Mouse (Mus musculus): ENCODE results near the gene Lrg1.

Lrg1 gene

DNA sequence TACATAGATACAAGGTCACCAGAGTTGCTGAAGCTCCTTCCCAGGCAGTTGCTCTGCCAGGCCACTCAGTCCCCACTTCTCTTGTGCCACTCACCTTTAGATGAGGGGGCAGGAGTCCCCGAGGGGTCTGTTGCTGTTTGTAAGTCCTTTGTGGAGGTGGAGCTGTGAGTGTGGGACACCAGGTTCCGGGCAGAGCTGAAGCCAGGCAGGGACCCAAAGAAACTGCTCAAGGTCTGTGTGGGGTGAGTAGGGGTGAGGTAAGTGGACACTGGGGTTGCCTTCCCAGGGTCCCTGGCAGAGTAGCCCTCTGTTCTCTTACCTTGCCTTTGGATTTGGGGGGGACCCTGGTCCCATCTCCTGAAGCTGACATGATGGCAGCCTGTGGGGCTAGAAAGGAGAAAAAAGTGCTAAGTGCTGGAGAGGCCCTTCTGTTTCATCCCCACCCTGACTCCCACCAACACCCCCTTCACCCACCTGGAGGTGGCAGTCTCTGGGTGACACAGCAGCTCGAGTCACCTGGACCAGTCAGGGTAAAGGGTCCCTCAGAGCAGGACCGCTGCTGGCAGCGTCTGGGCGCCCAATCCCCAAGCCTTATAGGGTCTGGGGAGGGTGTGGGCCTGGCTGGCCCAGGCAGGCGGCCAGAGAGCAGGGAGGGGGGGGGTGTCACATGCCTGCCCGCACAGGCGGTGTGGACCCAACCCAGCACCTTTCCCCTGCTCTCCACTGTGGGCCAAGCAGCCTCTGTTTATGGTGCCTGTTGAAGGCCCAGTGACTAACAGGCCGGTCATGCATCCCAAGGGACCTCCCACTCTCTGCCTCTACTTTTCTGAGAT is 12.4 kb downstream of the Lrg1 start, which contains the start of gene Plin4:
Plin4 (minus strand) TSS at position 585 of the 833 bp plus-strand sequence.
- in situ Hi-C loops (cut with MboI, MseI) = loop anchor here (10.0 kb wide), 1 partner anchor 275 kb away; no protein-coding TSS in a partner anchor

- in situ Hi-C loops (cut with MboI, MseI) = loop anchor here (10.0 kb wide), 1 partner anchor 276 kb away; no protein-coding TSS in a partner anchor
These were observed 13.3 kb downstream of the Lrg1 start for GRCm38 (mm10) chr17:56108334-56109044.

GRCm38 (mm10) chr17:56107736-56108135 is 14.1 kb downstream of the Lrg1 start:
- in situ Hi-C loops (cut with MboI, MseI) = loop anchor here (10.0 kb wide), 1 partner anchor 277 kb away; no protein-coding TSS in a partner anchor

GRCm38 (mm10) chr17:56106981-56107380 is 14.8 kb downstream of the Lrg1 start:
- in situ Hi-C loops (cut with MboI, MseI) = loop anchor here (10.0 kb wide), 1 partner anchor 278 kb away; no protein-coding TSS in a partner anchor

DNA sequence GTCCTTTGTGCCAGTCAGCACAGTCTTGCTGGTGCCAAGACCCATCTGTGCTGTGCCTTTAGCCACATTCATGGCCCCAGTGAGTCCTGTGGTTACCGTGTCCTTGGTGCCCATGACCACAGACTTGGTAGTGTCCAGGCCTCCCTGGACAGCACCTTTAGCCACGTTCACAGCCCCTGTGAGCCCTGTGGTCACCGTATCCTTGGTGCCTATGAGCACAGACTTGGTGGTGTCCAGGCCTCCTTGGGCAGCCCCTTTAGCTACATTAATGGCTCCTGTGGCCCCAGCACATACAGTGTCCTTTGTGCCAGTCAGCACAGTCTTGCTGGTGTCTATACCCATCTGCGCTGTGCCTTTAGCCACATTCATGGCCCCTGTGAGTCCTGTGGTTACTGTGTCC is 15.4 kb downstream of the Lrg1 start:
- in situ Hi-C loops (cut with MboI, MseI) = loop anchor here (10.0 kb wide), 1 partner anchor 278 kb away; no protein-coding TSS in a partner anchor

DNA sequence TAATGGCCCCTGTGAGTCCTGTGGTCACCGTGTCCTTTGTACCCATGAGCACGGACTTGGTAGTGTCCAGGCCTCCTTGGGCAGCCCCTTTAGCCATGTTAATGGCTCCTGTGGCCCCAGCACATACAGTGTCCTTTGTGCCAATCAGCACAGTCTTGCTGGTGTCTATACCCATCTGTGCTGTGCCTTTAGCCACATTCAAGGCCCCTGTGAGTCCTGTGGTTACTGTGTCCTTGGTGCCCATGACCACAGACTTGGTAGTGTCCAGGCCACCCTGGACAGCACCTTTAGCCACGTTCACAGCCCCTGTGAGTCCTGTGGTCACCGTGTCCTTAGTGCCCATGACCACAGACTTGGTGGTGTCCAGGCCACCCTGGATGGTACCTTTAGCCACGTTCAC is 17.0 kb downstream of the Lrg1 start:
- in situ Hi-C loops (cut with MboI, MseI) = loop anchor here (10.0 kb wide), 1 partner anchor 280 kb away; no protein-coding TSS in a partner anchor

DNA sequence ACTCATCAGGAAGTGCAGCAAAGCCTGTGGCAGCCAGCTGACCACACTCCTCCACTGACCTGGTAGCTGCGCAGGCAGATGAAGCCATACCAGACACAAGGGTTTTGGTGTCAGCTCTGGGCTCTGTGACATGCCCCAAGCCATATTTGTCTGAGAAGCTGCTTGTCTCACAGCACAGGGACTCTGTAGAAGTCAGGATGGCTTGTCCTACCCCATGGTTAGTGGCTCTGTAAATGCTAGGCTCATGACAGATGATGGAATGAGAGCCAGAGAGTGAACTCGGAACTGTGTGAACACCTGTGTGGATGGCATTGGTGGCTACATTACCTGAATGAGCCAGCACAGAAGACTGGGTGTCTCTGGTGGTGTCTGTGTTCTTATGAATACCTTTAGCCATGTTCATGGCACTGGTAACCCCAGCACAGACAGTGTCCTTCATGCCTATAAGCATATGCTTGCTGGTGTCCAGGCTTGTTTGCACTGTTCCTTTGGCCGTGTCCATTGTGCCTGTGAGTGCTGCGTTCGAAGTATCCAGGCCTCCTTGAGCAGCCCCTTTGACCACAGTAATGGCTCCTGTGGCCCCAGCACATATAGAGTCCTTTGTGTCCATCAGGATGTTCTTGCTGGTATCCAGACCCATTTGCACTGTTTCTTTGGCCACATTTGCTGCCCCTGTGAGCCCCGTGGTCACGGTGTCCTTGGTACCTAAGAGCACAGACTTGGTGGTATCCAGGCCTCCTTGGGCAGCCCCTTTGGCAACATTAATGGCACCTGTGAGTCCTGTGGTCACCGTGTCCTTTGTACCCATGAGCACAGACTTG is 18.1 kb downstream of the Lrg1 start:
- in situ Hi-C loops (cut with MboI, MseI) = loop anchor here (10.0 kb wide), 1 partner anchor 281 kb away; no protein-coding TSS in a partner anchor

DNA sequence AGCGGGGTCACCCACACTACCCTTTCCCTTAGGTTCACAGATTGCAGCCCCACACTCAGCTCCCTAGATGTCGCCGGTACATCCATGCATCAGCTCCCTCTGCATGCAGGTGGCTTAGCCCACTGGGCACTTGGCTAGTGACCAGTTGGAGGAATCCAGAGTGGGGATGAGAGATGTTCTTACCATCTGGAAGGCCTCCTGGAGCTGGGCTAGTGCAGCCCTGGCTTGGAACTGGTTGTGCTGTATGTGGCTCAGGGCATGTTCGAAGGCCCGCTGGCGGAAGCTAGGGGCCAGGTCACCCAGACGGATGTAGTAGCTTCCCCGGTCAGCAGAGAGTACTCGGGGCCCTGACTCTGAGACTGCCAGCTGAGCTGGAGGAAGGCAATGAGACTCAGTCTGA is 18.9 kb downstream of the Lrg1 start:
- in situ Hi-C loops (cut with MboI, MseI) = loop anchor here (10.0 kb wide), 1 partner anchor 282 kb away; no protein-coding TSS in a partner anchor

DNA sequence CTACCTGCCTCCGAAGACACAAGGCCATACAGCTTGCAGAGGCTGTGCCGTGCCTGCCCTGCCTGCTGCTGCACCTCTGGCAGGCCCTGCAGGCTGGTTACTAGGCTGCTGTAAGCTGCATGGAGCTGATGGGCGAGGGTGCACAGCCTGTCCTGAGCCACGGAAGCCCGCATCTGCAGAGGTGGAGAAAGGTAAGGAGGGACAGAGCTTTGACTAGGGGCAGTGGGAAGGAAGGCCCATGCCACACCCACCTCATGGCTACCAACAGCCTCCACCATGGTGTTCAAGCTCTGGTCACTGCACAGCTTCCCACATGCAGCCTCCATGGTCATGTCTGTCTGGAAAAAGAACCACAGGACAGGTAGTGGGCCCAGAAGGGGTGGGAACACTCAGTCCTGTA is 19.6 kb downstream of the Lrg1 start:
- in situ Hi-C loops (cut with MboI, MseI) = loop anchor here (10.0 kb wide), 1 partner anchor 283 kb away; no protein-coding TSS in a partner anchor

GRCm38 (mm10) chr17:56100811-56101210 is 21.0 kb downstream of the Lrg1 start:
- in situ Hi-C loops (cut with MboI, MseI) = loop anchor here (10.0 kb wide), 1 partner anchor 284 kb away; no protein-coding TSS in a partner anchor

DNA sequence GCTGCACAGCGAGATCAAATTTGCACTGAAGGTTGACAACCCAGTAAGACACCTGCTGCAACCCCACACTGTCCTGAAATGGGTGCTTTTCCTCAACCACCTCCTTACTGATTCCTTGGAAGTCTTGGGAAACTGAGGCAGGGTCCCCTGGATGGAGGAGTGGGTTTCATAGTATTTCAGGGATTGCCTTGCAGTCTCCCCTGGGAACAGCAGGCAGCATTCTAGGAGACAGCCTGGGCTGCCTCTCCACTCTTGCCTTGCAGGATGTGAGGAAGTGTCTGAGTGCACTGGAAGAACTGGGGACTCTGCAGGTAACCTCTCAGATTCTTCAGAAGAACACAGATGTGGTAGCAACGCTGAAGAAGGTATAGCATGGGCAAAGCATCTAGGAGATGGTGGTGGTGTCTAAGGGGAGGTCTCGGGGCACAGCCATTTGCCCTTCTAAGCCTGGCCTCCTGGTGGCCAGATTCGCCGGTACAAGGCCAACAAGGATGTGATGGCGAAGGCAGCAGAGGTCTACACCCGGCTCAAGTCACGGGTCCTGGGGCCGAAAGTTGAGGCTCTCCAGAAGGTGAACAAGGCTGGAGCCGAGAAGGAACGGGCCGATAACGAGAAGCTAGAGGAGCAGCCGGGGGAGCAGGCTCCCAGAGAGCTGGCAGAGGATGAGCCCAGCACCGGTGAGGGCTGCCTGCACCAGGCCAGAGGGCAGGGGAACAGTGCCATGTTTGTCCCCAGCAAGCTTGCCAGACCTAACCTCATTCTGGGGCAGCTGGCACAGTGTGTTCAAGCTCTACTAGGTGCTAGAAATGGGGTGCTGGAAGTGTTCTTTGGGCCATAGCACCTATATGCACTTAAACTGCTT is 22.9 kb downstream of the Lrg1 start:
- in situ Hi-C loops (cut with MboI, MseI) = no loop called here

GRCm38 (mm10) chr17:56098180-56098579 is 23.6 kb downstream of the Lrg1 start:
- in situ Hi-C loops (cut with MboI, MseI) = no loop called here

DNA sequence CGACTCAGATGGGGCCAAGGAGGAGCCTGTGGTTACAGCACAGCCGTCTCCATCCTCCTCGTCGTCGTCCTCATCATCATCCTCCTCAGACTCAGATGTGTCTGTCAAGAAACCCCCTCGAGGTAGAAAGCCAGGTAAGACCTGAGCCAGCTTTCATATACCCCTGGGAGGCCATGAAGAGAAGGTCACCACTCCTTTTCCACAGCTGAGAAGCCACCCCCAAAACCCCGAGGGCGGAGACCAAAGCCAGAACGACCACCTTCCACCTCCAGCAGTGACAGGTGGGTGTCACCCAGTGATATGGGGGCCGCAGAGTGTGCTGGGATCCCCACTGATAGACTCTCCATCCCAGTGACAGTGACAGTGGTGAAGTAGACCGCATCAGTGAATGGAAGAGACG is 24.9 kb downstream of the Lrg1 start:
- in situ Hi-C loops (cut with MboI, MseI) = no loop called here

GRCm38 (mm10) chr17:56092794-56093193 is 29.0 kb downstream of the Lrg1 start:
- in situ Hi-C loops (cut with MboI, MseI) = no loop called here

DNA sequence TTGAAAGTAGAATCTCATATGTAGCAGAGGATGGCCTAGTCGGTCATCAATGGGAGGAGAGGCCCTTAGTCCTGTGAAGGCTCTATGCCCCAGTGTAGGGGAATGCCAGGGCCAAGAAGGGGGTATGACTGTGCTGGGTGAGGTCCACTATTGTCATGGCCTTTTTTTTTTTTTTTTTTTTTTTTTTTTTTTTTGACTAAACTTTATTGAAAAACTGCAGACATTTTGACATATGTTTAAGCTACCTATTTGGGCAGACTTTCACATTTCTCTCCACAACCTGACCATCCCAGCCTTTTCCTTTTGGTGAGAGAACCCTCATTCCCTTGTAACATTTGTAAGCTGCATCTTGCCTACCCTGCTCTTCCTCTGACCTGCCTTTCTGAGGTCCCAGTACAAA is 29.5 kb downstream of the Lrg1 start:
- in situ Hi-C loops (cut with MboI, MseI) = no loop called here

DNA sequence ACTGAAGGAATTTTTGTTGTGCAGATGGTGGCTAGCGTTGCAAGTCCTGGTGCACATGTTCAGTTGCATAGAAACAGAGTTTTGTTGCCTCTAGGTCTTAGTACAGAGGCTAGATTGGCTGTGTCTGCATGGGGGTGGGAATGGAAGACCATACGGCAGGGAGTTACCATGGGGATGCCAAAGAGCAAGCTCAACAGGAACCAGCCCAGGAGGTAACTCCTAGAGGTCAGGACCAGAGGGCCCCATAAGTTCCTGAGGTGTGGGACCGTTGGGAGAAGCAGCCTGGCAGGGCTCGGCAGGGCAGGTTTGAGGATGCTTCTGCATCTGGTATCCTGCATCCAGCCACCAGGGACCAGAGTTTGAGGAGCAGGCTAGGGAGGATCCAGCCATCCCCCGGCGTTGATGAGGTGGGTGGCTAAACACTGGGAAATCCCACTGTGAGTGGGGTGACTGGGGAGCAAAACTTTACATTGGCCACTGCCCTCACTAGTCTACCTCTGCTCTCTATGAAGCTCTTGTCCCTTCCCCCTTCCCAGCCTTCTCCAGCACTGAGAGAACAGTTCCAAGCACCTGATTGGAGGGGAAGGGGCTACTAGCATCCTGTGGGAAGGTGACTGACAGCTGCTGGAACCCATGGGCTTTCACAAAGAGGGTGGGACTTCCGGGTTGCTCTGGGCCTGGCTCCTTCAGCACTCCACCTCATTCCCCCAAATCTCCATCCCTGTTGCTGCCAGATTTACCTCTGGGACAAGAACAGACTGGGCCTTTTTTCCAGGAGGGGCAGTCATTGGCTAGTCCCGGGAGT is 40.8 kb downstream of the Lrg1 start:
- in situ Hi-C loops (cut with MboI, MseI) = no loop called here

- in situ Hi-C loops (cut with MboI, MseI) = loop anchor here (5.0 kb wide), 1 partner anchor 43 kb away; the partner anchor contains the start of gene Sh3gl1
These were observed 41.9 kb downstream of the Lrg1 start for GRCm38 (mm10) chr17:56079921-56080320.

- in situ Hi-C loops (cut with MboI, MseI) = loop anchor here (5.0 kb wide), 1 partner anchor 42 kb away; the partner anchor contains the start of gene Sh3gl1
These were observed 42.7 kb downstream of the Lrg1 start, which contains the start of gene Hdgfl2 for GRCm38 (mm10) chr17:56078880-56079795. Gene Hdgfl2, plus strand, starts transcription at chr17:56079634.

Data from T-helper 2 cell (primary cell).